Mouse (Mus musculus): ENCODE measurements around the gene Vps13d. TPM values are rescaled to one million over a fixed set of nuclear protein-coding genes. Genes with fewer than 3 reads are reported as not detected.

The Vps13d gene
- polyA plus RNA-seq, 1 experiment from 2014 or later: 8.7 TPM

- WGBS: 74% methylated on average over 2 of the region's 2 CpGs
- no peaks in the 10 kb centered on the region for H3K36me3 ChIP-seq
- no peak for DNase-seq (ENCODE audit: low spot score)
- H3K4me1 ChIP-seq: no peaks in the 10 kb centered on the region
- no peaks in the 10 kb centered on the region for H3K27me3 ChIP-seq (ENCODE audit: low read depth, poor library complexity, severe bottlenecking)
- H3K4me3 ChIP-seq: no peak overlapping the region
- no peaks in the 10 kb centered on the region for H3K9me3 ChIP-seq (replicated peaks)
- H3K27ac ChIP-seq: no peak overlapping the region
Observed at GRCm38 (mm10) chr4:145221379-145221778, 26.6 kb upstream of the Vps13d start.

- H3K27me3 ChIP-seq (ENCODE audit: low read depth, poor library complexity, severe bottlenecking): no peaks in the 10 kb centered on the region
- no peaks in the 10 kb centered on the region for H3K36me3 ChIP-seq
- H3K27ac ChIP-seq: no peak overlapping the region
- DNase-seq (ENCODE audit: low spot score): no peak
- no peaks in the 10 kb centered on the region for H3K9me3 ChIP-seq (replicated peaks)
- H3K4me1 ChIP-seq: peaks cover 3% of the 10 kb centered on the region
- H3K4me3 ChIP-seq: no peak overlapping the region
- 80% methylated on average over 1 of the region's 1 CpGs for WGBS
Observed at GRCm38 (mm10) chr4:145220001-145220400, 25.2 kb upstream of the Vps13d start.

GRCm38 (mm10) chr4:145219240-145219985 is 24.6 kb upstream of the Vps13d start:
- peaks cover 9% of the 10 kb centered on the region for H3K4me1 ChIP-seq
- no peaks in the 10 kb centered on the region for H3K9me3 ChIP-seq (replicated peaks)
- H3K27ac ChIP-seq: no peak overlapping the region
- H3K4me3 ChIP-seq: no peak overlapping the region
- no peaks in the 10 kb centered on the region for H3K27me3 ChIP-seq (ENCODE audit: low read depth, poor library complexity, severe bottlenecking)
- H3K36me3 ChIP-seq: no peaks in the 10 kb centered on the region
- 67% methylated on average over 15 of the region's 15 CpGs for WGBS
- peak; percentile 43 for DNase-seq (ENCODE audit: low spot score)

GRCm38 (mm10) chr4:145217837-145218236 is 23.0 kb upstream of the Vps13d start:
- no peak overlapping the region for H3K27ac ChIP-seq
- no peak for DNase-seq (ENCODE audit: low spot score)
- no peaks in the 10 kb centered on the region for H3K36me3 ChIP-seq
- H3K9me3 ChIP-seq (replicated peaks): no peaks in the 10 kb centered on the region
- H3K27me3 ChIP-seq (ENCODE audit: low read depth, poor library complexity, severe bottlenecking): no peaks in the 10 kb centered on the region
- WGBS: 84% methylated on average over 5 of the region's 5 CpGs
- peaks cover 12% of the 10 kb centered on the region for H3K4me1 ChIP-seq
- H3K4me3 ChIP-seq: no peak overlapping the region

- H3K4me1 ChIP-seq: peaks cover 12% of the 10 kb centered on the region
- H3K27ac ChIP-seq: no peak overlapping the region
- no peaks in the 10 kb centered on the region for H3K27me3 ChIP-seq (ENCODE audit: low read depth, poor library complexity, severe bottlenecking)
- no peaks in the 10 kb centered on the region for H3K9me3 ChIP-seq (replicated peaks)
- DNase-seq (ENCODE audit: low spot score): no peak
- no peak overlapping the region for H3K4me3 ChIP-seq
- H3K36me3 ChIP-seq: no peaks in the 10 kb centered on the region
- WGBS: 88% methylated on average over 6 of the region's 6 CpGs
Observed at GRCm38 (mm10) chr4:145217046-145217445, 22.2 kb upstream of the Vps13d start.

- Histone ChIP-seq H3K4me1 (peaks cover 12% of the 10 kb centered on the region), H3K27me3 (ENCODE audit: low read depth, poor library complexity, severe bottlenecking) (no peaks in the 10 kb centered on the region), H3K36me3 (no peaks in the 10 kb centered on the region), H3K27ac (no peak overlapping the region), H3K9me3 (replicated peaks) (no peaks in the 10 kb centered on the region), H3K4me3 (no peak overlapping the region)
- 83% methylated on average over 2 of the region's 2 CpGs for WGBS
- DNase-seq (ENCODE audit: low spot score): no peak
Observed at GRCm38 (mm10) chr4:145215396-145215795, 20.6 kb upstream of the Vps13d start.

GRCm38 (mm10) chr4:145214786-145215174 is 20.0 kb upstream of the Vps13d start:
- 57% methylated on average over 6 of the region's 6 CpGs for WGBS

GRCm38 (mm10) chr4:145213999-145214785 is 19.4 kb upstream of the Vps13d start:
- no peaks in the 10 kb centered on the region for H3K27me3 ChIP-seq (ENCODE audit: low read depth, poor library complexity, severe bottlenecking)
- peak overlapping the region; percentile 68; the same call in 1 of the 2 replicates for H3K27ac ChIP-seq
- DNase-seq (ENCODE audit: low spot score): peak; percentile 95
- no peaks in the 10 kb centered on the region for H3K9me3 ChIP-seq (replicated peaks)
- H3K4me3 ChIP-seq: no peak overlapping the region
- H3K4me1 ChIP-seq: peaks cover 20% of the 10 kb centered on the region
- no peaks in the 10 kb centered on the region for H3K36me3 ChIP-seq
- WGBS: 36% methylated on average over 8 of the region's 8 CpGs

More at GRCm38 (mm10) chr4:145214786-145215174, 20.0 kb upstream of the Vps13d start:
- H3K9me3 ChIP-seq (replicated peaks): no peaks in the 10 kb centered on the region
- H3K27me3 ChIP-seq (ENCODE audit: low read depth, poor library complexity, severe bottlenecking): no peaks in the 10 kb centered on the region
- H3K4me1 ChIP-seq: peaks cover 14% of the 10 kb centered on the region
- no peak overlapping the region for H3K27ac ChIP-seq
- no peak for DNase-seq (ENCODE audit: low spot score)
- H3K36me3 ChIP-seq: no peaks in the 10 kb centered on the region
- no peak overlapping the region for H3K4me3 ChIP-seq

GRCm38 (mm10) chr4:145211076-145211475 is 16.3 kb upstream of the Vps13d start:
- H3K27ac ChIP-seq: no peak overlapping the region
- H3K4me1 ChIP-seq: peaks cover 20% of the 10 kb centered on the region
- no peak for DNase-seq (ENCODE audit: low spot score)
- H3K27me3 ChIP-seq (ENCODE audit: low read depth, poor library complexity, severe bottlenecking): no peaks in the 10 kb centered on the region
- no peaks in the 10 kb centered on the region for H3K36me3 ChIP-seq
- H3K9me3 ChIP-seq (replicated peaks): no peaks in the 10 kb centered on the region
- 68% methylated on average over 2 of the region's 2 CpGs for WGBS
- no peak overlapping the region for H3K4me3 ChIP-seq

- H3K36me3 ChIP-seq: no peaks in the 10 kb centered on the region
- H3K4me3 ChIP-seq: no peak overlapping the region
- no peak overlapping the region for H3K27ac ChIP-seq
- 94% methylated on average over 5 of the region's 5 CpGs for WGBS
- H3K4me1 ChIP-seq: peaks cover 20% of the 10 kb centered on the region
- DNase-seq (ENCODE audit: low spot score): no peak
- H3K27me3 ChIP-seq (ENCODE audit: low read depth, poor library complexity, severe bottlenecking): no peaks in the 10 kb centered on the region
- H3K9me3 ChIP-seq (replicated peaks): no peaks in the 10 kb centered on the region
Observed at GRCm38 (mm10) chr4:145210564-145210963, 15.8 kb upstream of the Vps13d start.

GRCm38 (mm10) chr4:145209690-145210088 is 14.9 kb upstream of the Vps13d start:
- Histone ChIP-seq H3K4me1 (peaks cover 14% of the 10 kb centered on the region), H3K36me3 (no peaks in the 10 kb centered on the region), H3K27ac (no peak overlapping the region), H3K4me3 (no peak overlapping the region), H3K27me3 (ENCODE audit: low read depth, poor library complexity, severe bottlenecking) (no peaks in the 10 kb centered on the region), H3K9me3 (replicated peaks) (no peaks in the 10 kb centered on the region)
- 50% methylated on average over 5 of the region's 5 CpGs for WGBS
- no peak for DNase-seq (ENCODE audit: low spot score)

GRCm38 (mm10) chr4:145209076-145209689 is 14.4 kb upstream of the Vps13d start:
- 83% methylated on average over 6 of the region's 6 CpGs for WGBS
- Histone ChIP-seq H3K27me3 (ENCODE audit: low read depth, poor library complexity, severe bottlenecking) (no peaks in the 10 kb centered on the region), H3K4me1 (peaks cover 9% of the 10 kb centered on the region), H3K4me3 (no peak overlapping the region), H3K36me3 (no peaks in the 10 kb centered on the region), H3K9me3 (replicated peaks) (no peaks in the 10 kb centered on the region), H3K27ac (no peak overlapping the region)
- DNase-seq (ENCODE audit: low spot score): no peak
